Mouse (Mus musculus): ENCODE measurements around the gene Slfn14. TPM values are rescaled to one million over a fixed set of nuclear protein-coding genes. Genes with fewer than 3 reads are reported as not detected.
"Not testable (repeated sequence)": the region's sequence is repeated elsewhere in the genome, so short reads cannot be mapped to it uniquely, and the experiment has no call there.

The Slfn14 gene
- polyA plus RNA-seq, 1 experiment from 2014 or later: 0.88 TPM

GRCm38 (mm10) chr11:83233621-83234020 lies 52.9 kb downstream of the Slfn14 start:
- 33% methylated on average over 5 of the region's 5 CpGs for WGBS
- H3K27ac ChIP-seq; ATAC-seq (ENCODE audit: insufficient number of reproducible peaks, insufficient read depth, low FRiP score, low TSS enrichment): not testable (repeated sequence)

GRCm38 (mm10) chr11:83230966-83231365 lies 55.6 kb downstream of the Slfn14 start:
- no peaks in the 10 kb centered on the region for H3K9me3 ChIP-seq
- ATAC-seq (ENCODE audit: insufficient number of reproducible peaks, insufficient read depth, low FRiP score, low TSS enrichment): no peak
- WGBS: 68% methylated on average over 3 of the region's 3 CpGs
- no peak overlapping the region for H3K9ac ChIP-seq
- no peaks in the 10 kb centered on the region for H3K4me1 ChIP-seq
- no peak overlapping the region for H3K4me2 ChIP-seq (replicated peaks)
- no peaks in the 10 kb centered on the region for H3K36me3 ChIP-seq
- no peak overlapping the region for H3K27ac ChIP-seq
- no peaks in the 10 kb centered on the region for H3K27me3 ChIP-seq
- no peak overlapping the region for H3K4me3 ChIP-seq

More at GRCm38 (mm10) chr11:83233621-83234020, 52.9 kb downstream of the Slfn14 start:
- not testable (repeated sequence) for H3K4me2 ChIP-seq (replicated peaks); H3K36me3 ChIP-seq; H3K4me3 ChIP-seq; H3K9me3 ChIP-seq; H3K27me3 ChIP-seq; H3K4me1 ChIP-seq; H3K9ac ChIP-seq

GRCm38 (mm10) chr11:83227926-83228723 lies 58.4 kb downstream of the Slfn14 start:
- H3K4me2 ChIP-seq (replicated peaks): no peak overlapping the region
- no peaks in the 10 kb centered on the region for H3K4me1 ChIP-seq
- no peak overlapping the region for H3K27ac ChIP-seq
- no peak for ATAC-seq (ENCODE audit: insufficient number of reproducible peaks, insufficient read depth, low FRiP score, low TSS enrichment)
- H3K9me3 ChIP-seq: no peaks in the 10 kb centered on the region
- WGBS: 86% methylated on average over 7 of the region's 7 CpGs
- H3K27me3 ChIP-seq: no peaks in the 10 kb centered on the region
- no peak overlapping the region for H3K9ac ChIP-seq
- no peaks in the 10 kb centered on the region for H3K36me3 ChIP-seq
- H3K4me3 ChIP-seq: no peak overlapping the region

GRCm38 (mm10) chr11:83225371-83225960 lies 61.1 kb downstream of the Slfn14 start:
- no peaks in the 10 kb centered on the region for H3K27me3 ChIP-seq

More at GRCm38 (mm10) chr11:83225371-83225960, 61.1 kb downstream of the Slfn14 start:
- H3K4me2 ChIP-seq (replicated peaks): no peak overlapping the region
- H3K4me3 ChIP-seq: no peak overlapping the region
- H3K9me3 ChIP-seq: no peaks in the 10 kb centered on the region
- no peak overlapping the region for H3K27ac ChIP-seq
- H3K36me3 ChIP-seq: no peaks in the 10 kb centered on the region
- ATAC-seq (ENCODE audit: insufficient number of reproducible peaks, insufficient read depth, low FRiP score, low TSS enrichment): no peak
- 90% methylated on average over 9 of the region's 9 CpGs for WGBS
- no peak overlapping the region for H3K9ac ChIP-seq
- no peaks in the 10 kb centered on the region for H3K4me1 ChIP-seq

Other genes starting within 250 kb of the Slfn14 start
- gene Slfn2, start 221.6 kb downstream of the Slfn14 start, polyA plus RNA-seq (2016; fragmentation: Nextera tagmentation; extraction: Ambion mirVana): 1.6 and 1.7 TPM in 2 replicates
- gene Slfn1, start 169.9 kb downstream of the Slfn14 start, polyA plus RNA-seq (2016; fragmentation: Nextera tagmentation; extraction: Ambion mirVana): 0.12 TPM in 1 of 2 replicates, not detected in the other
- not detected in 2 replicates for gene Slfn4, start 111.5 kb downstream of the Slfn14 start, polyA plus RNA-seq (2016; fragmentation: Nextera tagmentation; extraction: Ambion mirVana)
- gene Slfn3, start 95.4 kb downstream of the Slfn14 start, polyA plus RNA-seq (2016; fragmentation: Nextera tagmentation; extraction: Ambion mirVana): 1.8 and 2.4 TPM in 2 replicates
- 65.7 and 67.9 TPM in 2 replicates for gene Ap2b1, start 12.3 kb upstream of the Slfn14 start, polyA plus RNA-seq (2016; fragmentation: Nextera tagmentation; extraction: Ambion mirVana)
- 14.9 and 15.5 TPM in 2 replicates for gene Pex12, start 15.9 kb upstream of the Slfn14 start, polyA plus RNA-seq (2016; fragmentation: Nextera tagmentation; extraction: Ambion mirVana)
- gene Rasl10b, start 122.4 kb upstream of the Slfn14 start, polyA plus RNA-seq (2016; fragmentation: Nextera tagmentation; extraction: Ambion mirVana): 6.3 and 6.9 TPM in 2 replicates
- 0.06 and 0.09 TPM in 2 replicates for gene Gas2l2, start 142.7 kb upstream of the Slfn14 start, polyA plus RNA-seq (2016; fragmentation: Nextera tagmentation; extraction: Ambion mirVana)
- gene 1700020L24Rik, start 151.0 kb upstream of the Slfn14 start, polyA plus RNA-seq (2016; fragmentation: Nextera tagmentation; extraction: Ambion mirVana): 0.45 and 0.60 TPM in 2 replicates
- 2.9 and 3.2 TPM in 2 replicates for gene Mmp28, start 176.3 kb upstream of the Slfn14 start, polyA plus RNA-seq (2016; fragmentation: Nextera tagmentation; extraction: Ambion mirVana)
- 14.5 and 15.5 TPM in 2 replicates for gene Taf15, start 186.4 kb upstream of the Slfn14 start, polyA plus RNA-seq (2016; fragmentation: Nextera tagmentation; extraction: Ambion mirVana)
- not detected in 2 replicates for gene Heatr9, start 235.4 kb upstream of the Slfn14 start, polyA plus RNA-seq (2016; fragmentation: Nextera tagmentation; extraction: Ambion mirVana)
- gene Ccl5, start 243.8 kb upstream of the Slfn14 start, polyA plus RNA-seq (2016; fragmentation: Nextera tagmentation; extraction: Ambion mirVana): 0.79 TPM in 1 of 2 replicates, not detected in the other

Measured in embryonic facial prominence, embryonic 12.5 days (tissue).